Mouse (Mus musculus) heart, adult 2 months (tissue): Measurements from ENCODE around the gene Olfr877. TPM values are rescaled to one million over a fixed set of nuclear protein-coding genes. Genes with fewer than 3 reads are reported as not detected.

Experiments
- DNase-seq, 2 experiments: peaks; one replicate each; pipeline ENCODE4 v3.0.0; 2021
- H3K27ac ChIP-seq: fragments of 200-600 bp; 2 replicates; pipeline ENCODE4 v1.8.1; 2022
- H3K27me3 ChIP-seq: fragments of 200-500 bp; 2 replicates; pipeline ENCODE4 v1.6.1; 2012; ENCODE audit warnings: mild to moderate bottlenecking, low read length, inconsistent platforms, mixed read lengths; ENCODE audit not compliant: control insufficient read depth, insufficient read depth
- H3K36me3 ChIP-seq: fragments of 200-500 bp; 2 replicates; pipeline ENCODE4 v1.6.1; 2012; ENCODE audit warnings: low read length, inconsistent platforms; ENCODE audit not compliant: control insufficient read depth, insufficient read depth
- H3K4me1 ChIP-seq: fragments of 200-500 bp; 2 replicates; pipeline ENCODE4 v1.6.1; 2011; ENCODE audit warnings: low read length; ENCODE audit not compliant: control insufficient read depth, insufficient read depth
- H3K4me3 ChIP-seq: fragments of 200-600 bp; 2 replicates; pipeline ENCODE4 v1.8.1; 2022
- H3K79me2 ChIP-seq: fragments of 200-500 bp; replicated peaks from 2 replicates; pipeline ENCODE4 v1.6.1; 2012; ENCODE audit warnings: mild to moderate bottlenecking, inconsistent platforms, low read length, moderate library complexity, mixed read lengths; ENCODE audit not compliant: control insufficient read depth, insufficient read depth
- H3K9ac ChIP-seq: fragments of 200-500 bp; 2 replicates; pipeline ENCODE4 v1.6.1; 2012; ENCODE audit warnings: low read depth, mild to moderate bottlenecking, control low read depth, inconsistent platforms, low read length, mixed read lengths
- CTCF ChIP-seq: fragments of 200-600 bp; IDR thresholded peaks from 2 replicates; pipeline ENCODE4 v1.8.1; 2022; ENCODE audit warnings: antibody characterized with exemption, mild to moderate bottlenecking, moderate library complexity
- EP300 ChIP-seq: fragments of 200-500 bp; IDR thresholded peaks from 2 replicates; pipeline ENCODE4 v1.6.1; 2011; ENCODE audit warnings: low read depth, low read length, control low read depth; ENCODE audit not compliant: insufficient read depth
- POLR2A ChIP-seq: fragments of 200-500 bp; IDR thresholded peaks from 2 replicates; pipeline ENCODE4 v1.6.1; 2011; ENCODE audit warnings: mild to moderate bottlenecking, low read depth, low read length, control low read depth; ENCODE audit not compliant: insufficient read depth
- WGBS: fragments of 180-500 bp; shearing (Covaris S2); methylation state at CpG from one replicate; pipeline ENCODE4 v1.1.7; 2018; 5-methylcytosine and 5-hydroxymethylcytosine counted together
- intact Hi-C: fragments of 180-260 bp; cut with DNase I; formaldehyde crosslinking; loops from one replicate; pipeline ENCODE4 v1.15.1; 2025
- polyA plus RNA-seq: library from polyadenylated mRNA; depleted of rRNA; stranded (reverse); fragments of >200 nt; gene quantifications from 2 replicates; pipeline ENCODE4 v1.2.3, GENCODE M21; 2012; rRNA removed
- total RNA-seq, 2 experiments: library from RNA; stranded (reverse); gene quantifications; 2 replicates each; pipeline ENCODE4 v1.2.3; 2021

The Olfr877 gene
- total and polyA plus RNA-seq, 3 experiments = not detected

DNA sequence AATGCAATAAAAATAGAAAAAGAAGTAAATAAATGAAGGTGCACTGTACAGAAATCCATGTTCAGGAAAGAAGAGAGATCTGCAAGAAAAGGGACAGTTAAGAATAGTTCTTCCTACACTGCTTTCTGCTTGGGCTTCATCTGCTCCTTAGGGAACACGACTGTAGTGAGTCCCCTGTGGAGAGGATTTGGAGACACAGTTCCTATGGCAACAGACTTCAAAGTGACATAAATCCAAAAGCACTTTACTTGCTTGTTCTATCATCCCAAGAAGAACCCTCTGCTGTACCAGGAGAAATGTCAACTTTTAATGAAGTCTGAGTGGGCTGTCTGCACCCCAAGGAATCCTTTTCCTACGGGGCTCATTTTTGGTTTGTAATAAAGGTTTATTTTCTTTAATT is 36.9 kb downstream of the Olfr877 start:
- no peak overlapping the region for H3K9ac ChIP-seq
- no peaks in the 10 kb centered on the region for H3K79me2 ChIP-seq
- H3K4me1 ChIP-seq = no peaks in the 10 kb centered on the region
- intact Hi-C loops = no loop called here
- DNase-seq = no peak
- WGBS = 24% methylated on average over 2 of the region's 2 CpGs
- H3K27ac ChIP-seq = no peak overlapping the region
- TF ChIP-seq EP300 (no peak), POLR2A (no peak), CTCF (no peak)
- H3K27me3 ChIP-seq = no peaks in the 10 kb centered on the region
- H3K36me3 ChIP-seq = no peaks in the 10 kb centered on the region
- H3K4me3 ChIP-seq = no peak overlapping the region

DNA sequence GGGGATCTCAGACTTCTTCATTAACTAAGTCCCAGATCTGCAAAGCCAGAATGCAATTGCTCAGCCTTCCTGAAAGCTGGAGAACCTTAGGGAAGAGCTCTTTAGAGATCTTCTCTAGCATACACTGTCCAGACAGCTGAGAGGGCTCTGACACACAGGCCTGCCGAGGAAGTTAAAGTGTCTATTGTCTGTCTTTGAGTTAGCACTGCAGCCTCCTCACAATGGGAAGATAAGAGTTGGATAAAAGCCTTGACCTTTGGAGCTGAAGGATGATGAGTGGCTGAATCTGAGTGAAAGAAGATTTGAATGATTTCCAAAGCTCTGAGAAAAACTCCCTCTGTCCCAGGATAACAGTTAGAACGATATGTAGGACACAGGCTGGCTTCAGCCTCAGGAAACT is 42.6 kb downstream of the Olfr877 start, which contains the start of gene Olfr145:
Gene Olfr145 (plus strand): TSS at position 64 of the 400 bp plus-strand sequence.
- H3K79me2 ChIP-seq = no peaks in the 10 kb centered on the region
- no peaks in the 10 kb centered on the region for H3K27me3 ChIP-seq
- no peak within 1 kb of the TSS for H3K27ac ChIP-seq
- intact Hi-C loops = no loop called here
- WGBS = 11% methylated on average over 2 of the region's 2 CpGs
- TF ChIP-seq CTCF (no peak), POLR2A (no peak), EP300 (no peak)
- H3K9ac ChIP-seq = no peak within 1 kb of the TSS
- no peak for DNase-seq
- H3K4me1 ChIP-seq = no peaks in the 10 kb centered on the region
- H3K36me3 ChIP-seq = no peaks in the 10 kb centered on the region
- H3K4me3 ChIP-seq = no peak within 1 kb of the TSS

DNA sequence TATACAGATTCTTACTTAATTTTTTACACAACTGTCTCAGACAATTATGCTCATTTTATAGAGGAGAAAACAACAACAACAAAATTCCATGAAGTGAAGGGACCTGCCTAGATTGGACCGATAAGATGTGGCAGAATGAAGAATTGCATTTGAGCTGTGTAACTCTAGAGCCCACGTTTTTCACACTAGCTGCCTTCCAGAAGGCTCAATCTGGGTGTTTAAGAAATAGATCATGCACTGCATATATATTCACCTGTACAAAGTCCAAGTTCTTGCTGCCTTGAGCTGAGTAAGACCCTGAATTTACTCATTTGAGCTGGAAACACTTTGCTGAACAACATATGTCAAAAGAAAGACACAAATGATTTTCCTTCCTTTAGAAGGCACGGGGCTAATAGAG is 51.5 kb downstream of the Olfr877 start:
- Histone ChIP-seq H3K4me1 (no peaks in the 10 kb centered on the region), H3K4me3 (no peak overlapping the region), H3K9ac (no peak overlapping the region), H3K27me3 (no peaks in the 10 kb centered on the region), H3K27ac (no peak overlapping the region), H3K36me3 (no peaks in the 10 kb centered on the region), H3K79me2 (no peaks in the 10 kb centered on the region)
- no peak for DNase-seq
- TF ChIP-seq CTCF (no peak), EP300 (no peak), POLR2A (no peak)
- 51% methylated on average over 3 of the region's 3 CpGs for WGBS
- intact Hi-C loops = no loop called here

Other genes with a start within 250 kb of the Olfr877 start
- 1 to 10 TPM; 1.9 to 3.8 TPM for gene Spa17, start 240.5 kb upstream of the Olfr877 start, total RNA-seq
- gene Spa17, start 240.5 kb upstream of the Olfr877 start, polyA plus RNA-seq = 1.6 and 2.3 TPM in 2 replicates
- 10 to 100 TPM; 30.7 to 32.9 TPM for gene Tbrg1, start 197.0 kb upstream of the Olfr877 start, total RNA-seq
- 22.8 and 31.1 TPM in 2 replicates for gene Tbrg1, start 197.0 kb upstream of the Olfr877 start, polyA plus RNA-seq
- not detected for gene Panx3, start 185.0 kb upstream of the Olfr877 start, total RNA-seq
- gene Panx3, start 185.0 kb upstream of the Olfr877 start, polyA plus RNA-seq = not detected in 2 replicates
- gene Olfr160, start 138.0 kb upstream of the Olfr877 start, total RNA-seq = not detected
- not detected in 2 replicates for gene Olfr160, start 138.0 kb upstream of the Olfr877 start, polyA plus RNA-seq
- not detected for gene Olfr874, start 109.2 kb upstream of the Olfr877 start, total RNA-seq
- not detected in 2 replicates for gene Olfr874, start 109.2 kb upstream of the Olfr877 start, polyA plus RNA-seq
- not detected for gene Olfr875, start 82.4 kb upstream of the Olfr877 start, total RNA-seq
- gene Olfr875, start 82.4 kb upstream of the Olfr877 start, polyA plus RNA-seq = not detected in 2 replicates
- not detected for gene Olfr876, start 51.2 kb upstream of the Olfr877 start, total RNA-seq
- gene Olfr876, start 51.2 kb upstream of the Olfr877 start, polyA plus RNA-seq = not detected in 2 replicates
- gene Olfr145, start 42.5 kb downstream of the Olfr877 start, total RNA-seq = not detected
- gene Olfr145, start 42.5 kb downstream of the Olfr877 start, polyA plus RNA-seq = not detected in 2 replicates
- not detected for gene Olfr878, start 63.6 kb downstream of the Olfr877 start, total RNA-seq
- gene Olfr878, start 63.6 kb downstream of the Olfr877 start, polyA plus RNA-seq = not detected in 2 replicates
- gene Olfr881, start 137.6 kb downstream of the Olfr877 start, total RNA-seq = not detected
- gene Olfr881, start 137.6 kb downstream of the Olfr877 start, polyA plus RNA-seq = not detected in 2 replicates
- gene Olfr883, start 171.5 kb downstream of the Olfr877 start, total RNA-seq = not detected
- gene Olfr883, start 171.5 kb downstream of the Olfr877 start, polyA plus RNA-seq = not detected in 2 replicates
- gene Olfr884, start 192.3 kb downstream of the Olfr877 start, total RNA-seq = not detected
- not detected in 2 replicates for gene Olfr884, start 192.3 kb downstream of the Olfr877 start, polyA plus RNA-seq
- gene Olfr885, start 207.1 kb downstream of the Olfr877 start, total RNA-seq = not detected
- gene Olfr885, start 207.1 kb downstream of the Olfr877 start, polyA plus RNA-seq = not detected in 2 replicates
- not detected for gene Olfr887, start 229.8 kb downstream of the Olfr877 start, total RNA-seq
- not detected in 2 replicates for gene Olfr887, start 229.8 kb downstream of the Olfr877 start, polyA plus RNA-seq